Mouse (Mus musculus) neural tube, embryonic 14.5 days (tissue): ENCODE data around the gene Mgea5. TPM values are rescaled to one million over a fixed set of nuclear protein-coding genes. Genes with fewer than 3 reads are reported as not detected.

Source experiments
- polyA plus RNA-seq: library from polyadenylated mRNA; unstranded; fragments of >200 nt; fragmentation: Nextera tagmentation; extraction: Ambion mirVana; gene quantifications from 2 replicates; pipeline ENCODE4 v1.2.1, GENCODE M21; 2014

Gene Mgea5
- polyA plus RNA-seq, 1 experiment from 2014 or later, result 108 TPM

Other genes starting within 250 kb of the Mgea5 start
- gene Poll, start 223.3 kb downstream of the Mgea5 start, polyA plus RNA-seq, result 9.2 and 11.7 TPM in 2 replicates
- 68.1 and 76.3 TPM in 2 replicates for gene Gm17018, start 223.2 kb downstream of the Mgea5 start, polyA plus RNA-seq
- gene Fbxw4, start 123.5 kb downstream of the Mgea5 start, polyA plus RNA-seq, result 6.8 and 8.4 TPM in 2 replicates
- 0.35 TPM in 1 of 2 replicates, not detected in the other for gene Fgf8, start 40.9 kb downstream of the Mgea5 start, polyA plus RNA-seq
- gene Npm3, start 34.2 kb downstream of the Mgea5 start, polyA plus RNA-seq, result 5.9 and 6.1 TPM in 2 replicates
- gene Kcnip2, start 32.2 kb upstream of the Mgea5 start, polyA plus RNA-seq, result 17.2 and 20.4 TPM in 2 replicates
- gene Armh3, start 214.7 kb upstream of the Mgea5 start, polyA plus RNA-seq, result 21.7 and 22.5 TPM in 2 replicates
- 1.4 and 2.4 TPM in 2 replicates for gene Hps6, start 219.7 kb upstream of the Mgea5 start, polyA plus RNA-seq